Mouse (Mus musculus) lung, adult 10 weeks (tissue): Measurements from ENCODE around the gene Mocs3. TPM values are rescaled to one million over a fixed set of nuclear protein-coding genes. Genes with fewer than 3 reads are reported as not detected.

ENCODE experiments used
- polyA plus RNA-seq: library from polyadenylated mRNA; stranded (reverse); fragments of 350-450 nt; fragmentation: Illumina TruSeq; extraction: RNeasy Lipid Tissue Mini Kit (QIAGEN cat#74804); gene quantifications from one replicate; pipeline ENCODE4 v1.2.3, GENCODE M21; 2014; ENCODE audit warnings: low read depth, low replicate concordance; ENCODE audit not compliant: insufficient read depth

Mocs3 gene
- 3.7 TPM for polyA plus RNA-seq

GRCm38 (mm10) chr2:168230026-168230728 lies at the start of gene Mocs3, which contains the start of the genes Gm20716 and Dpm1:
Gene Mocs3, plus strand, starts transcription at chr2:168230622.
Gene Gm20716, minus strand, starts transcription at chr2:168230364.
Gene Dpm1, minus strand, starts transcription at chr2:168230591.

GRCm38 (mm10) chr2:168206725-168207644 lies 23.4 kb upstream of the Mocs3 start, which contains the start of gene Adnp:
Gene Adnp, minus strand, starts transcription at chr2:168207112.

GRCm38 (mm10) chr2:168281582-168281981 lies 51.2 kb downstream of the Mocs3 start, which contains the start of gene Kcng1:
Gene Kcng1, minus strand, starts transcription at chr2:168281736.

Other genes with a start within 250 kb of the Mocs3 start
- gene Ripor3, start 220.0 kb upstream of the Mocs3 start, polyA plus RNA-seq, result 0.84 TPM
- 21.6 TPM for gene Pard6b, start 149.6 kb upstream of the Mocs3 start, polyA plus RNA-seq
- 0.91 TPM for gene Adnp, start 23.5 kb upstream of the Mocs3 start, polyA plus RNA-seq
- gene Gm20716, start 258 bp upstream of the Mocs3 start, polyA plus RNA-seq, result 23.3 TPM
- gene Dpm1, start within 50 bp of the Mocs3 start, polyA plus RNA-seq, result 74.4 TPM
- 0.10 TPM for gene Kcng1, start 51.1 kb downstream of the Mocs3 start, polyA plus RNA-seq